Mouse (Mus musculus) cerebral cortex, adult 2 months (tissue): ENCODE results near the gene Il5ra.

Source experiments
- WGBS: fragments of 180-500 bp; shearing (Covaris S2); methylation state at CpG from one replicate; pipeline ENCODE4 v1.1.7; 2018; 5-methylcytosine and 5-hydroxymethylcytosine counted together

Il5ra gene

DNA sequence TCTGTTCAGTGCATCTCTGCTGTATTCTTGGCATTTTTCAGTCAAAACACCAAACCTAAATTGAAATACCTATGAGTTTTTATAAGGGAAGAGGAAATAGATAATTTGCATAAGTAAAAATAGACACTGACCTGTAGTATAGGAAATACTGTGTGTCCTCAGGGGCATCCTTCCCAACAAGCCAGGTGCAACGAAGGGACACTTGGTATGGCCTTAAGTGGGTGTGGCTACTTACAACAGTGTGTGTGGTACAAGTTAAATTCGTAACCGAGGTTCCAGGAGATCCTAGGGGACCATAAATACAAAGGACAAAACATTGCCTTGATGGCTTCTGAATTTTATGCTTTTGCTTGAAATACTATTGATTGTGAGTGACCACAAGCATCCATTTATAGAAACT lies 10.6 kb downstream of the Il5ra start:
- WGBS: 75% methylated on average over 3 of the region's 3 CpGs

DNA sequence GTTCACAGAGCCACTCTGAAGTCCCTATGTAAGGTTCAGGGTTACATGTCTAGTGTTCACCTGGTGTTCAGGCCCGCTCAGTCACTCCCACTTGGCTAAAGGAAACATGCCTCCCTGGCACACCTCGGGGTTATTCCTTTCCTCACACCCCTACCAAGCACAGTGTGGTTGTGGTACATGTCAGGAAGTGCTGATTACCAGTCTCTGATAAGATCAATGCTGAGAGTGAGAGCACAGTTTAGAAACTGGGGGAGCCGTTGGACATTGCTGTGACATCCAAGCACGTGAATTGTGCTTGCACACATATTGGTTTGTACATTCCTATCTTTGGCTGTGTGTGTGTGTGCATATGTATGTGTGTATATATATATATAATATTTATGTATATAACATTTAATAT lies 16.3 kb downstream of the Il5ra start:
- WGBS: 80% methylated on average over 4 of the region's 4 CpGs

- 79% methylated on average over 4 of the region's 4 CpGs for WGBS
Measured at GRCm38 (mm10) chr6:106729682-106730314, 19.0 kb downstream of the Il5ra start.

- WGBS: 72% methylated on average over 1 of the region's 1 CpGs
Measured at GRCm38 (mm10) chr6:106727703-106728102, 21.1 kb downstream of the Il5ra start.

GRCm38 (mm10) chr6:106726078-106726477 lies 22.8 kb downstream of the Il5ra start:
- 82% methylated on average over 6 of the region's 6 CpGs for WGBS

- 87% methylated on average over 4 of the region's 4 CpGs for WGBS
Measured at GRCm38 (mm10) chr6:106725642-106726041, 23.2 kb downstream of the Il5ra start.

DNA sequence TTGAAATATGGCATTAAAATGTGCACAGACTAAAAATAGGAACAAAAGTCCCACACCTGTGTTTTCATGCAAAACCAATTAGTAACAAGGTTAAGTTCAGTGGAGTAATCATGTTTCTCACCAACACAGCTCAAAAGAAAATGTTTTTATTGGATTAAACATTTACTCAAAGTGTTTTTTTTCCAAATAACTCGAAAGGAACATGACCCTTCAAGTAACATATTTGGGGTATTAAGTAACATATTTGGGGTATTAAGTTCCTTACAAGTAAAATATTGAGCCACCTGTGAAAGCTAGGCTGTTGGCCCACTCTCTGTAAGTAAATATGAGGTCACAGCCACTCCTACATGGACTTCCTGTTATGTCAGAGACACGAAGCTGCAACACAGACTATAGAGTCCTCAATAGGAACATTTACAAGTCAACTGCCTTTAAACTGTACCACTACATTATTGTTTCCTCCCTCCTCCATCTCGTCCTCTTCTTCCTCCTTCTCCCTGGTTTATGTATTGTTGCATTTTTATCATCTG lies 43.3 kb downstream of the Il5ra start:
- 65% methylated on average over 3 of the region's 3 CpGs for WGBS

GRCm38 (mm10) chr6:106701931-106702330 lies 46.9 kb downstream of the Il5ra start:
- 77% methylated on average over 3 of the region's 3 CpGs for WGBS

GRCm38 (mm10) chr6:106675581-106675980 lies 73.3 kb downstream of the Il5ra start:
- WGBS: 89% methylated on average over 8 of the region's 8 CpGs

DNA sequence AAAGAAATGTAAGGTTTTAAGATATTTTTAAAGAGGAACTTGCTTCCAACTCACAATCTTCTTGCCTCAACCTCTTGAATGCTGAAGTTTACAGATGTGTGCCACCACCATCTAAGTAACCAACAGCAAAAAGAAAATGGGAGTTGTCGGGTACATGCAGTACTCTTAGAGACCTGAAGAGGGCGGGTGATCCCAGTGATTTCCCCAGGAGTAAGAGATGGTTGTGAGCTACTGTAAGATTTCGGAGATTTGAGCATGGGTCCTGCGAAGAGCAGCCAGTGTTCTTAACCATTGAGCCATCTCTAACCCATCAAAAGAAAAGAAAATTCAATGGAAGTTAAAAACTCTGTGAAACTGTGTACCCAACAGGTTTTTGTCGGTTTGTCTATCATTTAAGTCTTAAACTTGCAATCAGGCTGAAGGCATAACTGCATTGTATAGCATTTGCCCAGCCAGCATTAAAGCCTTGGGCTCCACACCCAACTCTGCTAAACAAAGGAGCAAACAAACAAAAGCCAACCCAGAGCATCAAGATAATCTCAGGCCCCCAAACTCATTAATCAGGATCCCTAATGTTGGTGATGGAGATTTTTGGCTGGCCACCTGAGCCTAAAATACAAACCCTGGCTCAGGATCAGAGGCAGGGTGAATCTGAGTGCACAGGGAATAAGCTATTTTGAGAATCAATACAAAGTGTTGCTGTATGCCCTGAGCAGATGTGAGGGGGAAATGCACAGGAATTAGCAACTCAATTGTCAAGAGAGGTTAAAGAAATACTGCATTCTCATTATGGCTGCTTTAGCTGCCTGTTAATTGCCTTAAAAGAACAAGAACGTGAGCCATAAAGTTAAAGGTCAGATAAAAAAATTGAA lies 84.8 kb downstream of the Il5ra start:
- WGBS: 28% methylated on average over 6 of the region's 6 CpGs
